Mouse (Mus musculus) cerebellum, adult 2 months (tissue): ENCODE measurements around the gene Arid3b.

Experiments used
- CTCF ChIP-seq: fragments of 200-500 bp; IDR thresholded peaks from 2 replicates; pipeline ENCODE4 v1.5.1; 2011; ENCODE audit warnings: low read depth, mild to moderate bottlenecking, control low read depth, low read length, moderate library complexity, borderline replicate concordance; ENCODE audit not compliant: insufficient read depth
- POLR2A ChIP-seq: fragments of 200-500 bp; IDR thresholded peaks from 2 replicates; pipeline ENCODE4 v1.6.1; 2011; ENCODE audit warnings: low read length, control low read depth, borderline replicate concordance; ENCODE audit not compliant: insufficient read depth

DNA sequence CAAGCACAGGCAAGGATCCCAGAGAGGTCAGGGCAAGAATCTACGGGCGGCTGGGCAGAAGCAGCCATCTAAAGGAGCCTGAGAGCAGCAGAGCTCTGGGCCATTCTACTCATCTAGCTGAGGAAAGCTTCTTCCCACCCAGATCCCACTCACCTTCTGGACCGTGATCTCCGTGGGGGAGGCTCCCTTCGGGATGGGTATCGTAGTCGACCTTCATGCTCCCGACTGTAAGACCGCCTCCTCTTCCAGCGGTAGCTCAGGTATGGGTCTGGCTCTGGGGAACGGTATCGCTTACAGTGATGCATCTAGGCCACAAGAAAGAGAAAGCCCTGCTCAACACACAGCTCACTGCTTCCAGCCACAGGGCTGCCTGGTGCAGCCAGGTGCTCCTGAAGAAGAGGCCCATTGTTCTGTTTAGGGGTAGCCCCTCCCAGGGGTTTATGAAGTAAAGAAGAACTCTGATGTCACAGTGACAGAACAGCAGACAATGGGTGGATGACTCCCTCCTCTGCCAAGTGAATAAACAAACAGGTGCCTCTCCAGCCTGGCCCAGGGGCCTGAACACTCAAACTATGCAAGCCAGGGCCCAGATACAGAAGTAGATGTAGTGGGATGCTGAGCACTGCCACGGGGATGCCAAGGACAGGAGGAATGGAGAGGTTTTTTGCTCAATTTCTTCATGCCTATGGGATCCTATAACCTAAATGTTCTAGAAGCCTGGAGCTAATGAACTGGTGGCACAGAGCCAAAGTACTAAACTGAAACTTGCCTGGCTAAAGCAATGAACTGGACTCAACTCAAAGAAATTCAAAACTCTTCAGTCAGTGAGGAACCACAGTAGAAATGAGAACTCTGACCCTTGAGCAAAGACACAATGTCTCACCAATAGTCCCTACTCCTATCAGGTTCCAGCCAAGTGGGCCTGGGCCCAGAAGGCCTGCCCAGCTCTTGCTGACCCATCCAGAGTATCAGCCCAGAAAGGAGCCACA, 74.7 kb downstream of the Arid3b start:
- TF ChIP-seq CTCF = no peak
- TF ChIP-seq POLR2A = no peak
